Mouse (Mus musculus) cerebellum, adult 11 months (tissue): Measurements from ENCODE around the gene Calu.
A peak's percentile ranks its signal among the peaks of the same experiment; 100 is the strongest.
"Not testable (repeated sequence)": the region's sequence is repeated elsewhere in the genome, so short reads cannot be mapped to it uniquely, and the experiment has no call there.

ENCODE experiments used
- DNase-seq: peaks from one replicate; pipeline ENCODE4 v3.0.0; 2022

Gene Calu

GRCm38 (mm10) chr6:29347665-29348370, at the start of gene Calu:
TSS of gene Calu (plus strand) at chr6:29348069.
- peak; percentile 99 for DNase-seq

GRCm38 (mm10) chr6:29299112-29299511, 48.8 kb upstream of the Calu start:
- DNase-seq: no peak

- DNase-seq: no peak
Observed at GRCm38 (mm10) chr6:29303251-29303650, 44.6 kb upstream of the Calu start.

- no peak for DNase-seq
Observed at GRCm38 (mm10) chr6:29303726-29304125, 44.1 kb upstream of the Calu start.

GRCm38 (mm10) chr6:29305462-29305861, 42.4 kb upstream of the Calu start:
- DNase-seq: no peak

GRCm38 (mm10) chr6:29308846-29309605, 38.8 kb upstream of the Calu start:
- DNase-seq: no peak

GRCm38 (mm10) chr6:29313690-29314202, 34.1 kb upstream of the Calu start:
- DNase-seq: no peak

- DNase-seq: no peak
Observed at GRCm38 (mm10) chr6:29317286-29317685, 30.6 kb upstream of the Calu start.

- no peak for DNase-seq
Observed at GRCm38 (mm10) chr6:29317941-29318340, 29.9 kb upstream of the Calu start.

GRCm38 (mm10) chr6:29318879-29319278, 29.0 kb upstream of the Calu start, which contains the start of gene Fam71f1:
TSS of gene Fam71f1 (plus strand) at chr6:29319140.
- no peak for DNase-seq

GRCm38 (mm10) chr6:29321586-29321985, 26.3 kb upstream of the Calu start:
- DNase-seq: no peak

- DNase-seq: no peak
Observed at GRCm38 (mm10) chr6:29322147-29322546, 25.7 kb upstream of the Calu start.

GRCm38 (mm10) chr6:29322735-29323134, 25.1 kb upstream of the Calu start:
- DNase-seq: no peak

GRCm38 (mm10) chr6:29326961-29327360, 20.9 kb upstream of the Calu start:
- DNase-seq: no peak

GRCm38 (mm10) chr6:29329514-29329913, 18.4 kb upstream of the Calu start:
- DNase-seq: no peak

- DNase-seq: not testable (repeated sequence)
Observed at GRCm38 (mm10) chr6:29346512-29346911, 1.4 kb upstream of the Calu start.

- DNase-seq: no peak
Observed at GRCm38 (mm10) chr6:29347189-29347588, 680 bp upstream of the Calu start.

GRCm38 (mm10) chr6:29348371-29348724, 479 bp downstream of the Calu start:
- DNase-seq: no peak

GRCm38 (mm10) chr6:29351613-29352012, 3.7 kb downstream of the Calu start:
- DNase-seq: no peak

- no peak for DNase-seq
Observed at GRCm38 (mm10) chr6:29352816-29353215, 4.9 kb downstream of the Calu start.

- DNase-seq: no peak
Observed at GRCm38 (mm10) chr6:29359386-29359785, 11.5 kb downstream of the Calu start.

- no peak for DNase-seq
Observed at GRCm38 (mm10) chr6:29360211-29360610, 12.3 kb downstream of the Calu start.

GRCm38 (mm10) chr6:29362246-29363128, 14.6 kb downstream of the Calu start:
- DNase-seq: no peak
